Mouse (Mus musculus) CH12.LX (cell line): ENCODE measurements at regions not wholly inside any gene's neighbourhood (a gene's known extent, or its start where the extent isn't known, plus 50 kb on each side); places are given as distances from the start of the nearest gene placed in this dataset.

Experiments used
- DNase-seq: peaks from one replicate; pipeline ENCODE4 v3.0.0-alpha.2; 2013; ENCODE audit errors: extremely low read depth
- H3K27ac ChIP-seq: 2 replicates; pipeline ENCODE4 v1.5.1; 2012; ENCODE audit warnings: low read depth, mild to moderate bottlenecking, control low read depth, moderate library complexity; ENCODE audit not compliant: insufficient read depth
- H3K27me3 ChIP-seq: replicated peaks from 2 replicates; pipeline ENCODE3; 2012; ENCODE audit warnings: inconsistent platforms
- H3K36me3 ChIP-seq, 2 experiments: replicated peaks in 1 of 2; 2 replicates each; pipeline versions ENCODE3 to v1.6.1; 2012; ENCODE audit warnings: inconsistent platforms in 1 of 2, low read length in 1 of 2, mild to moderate bottlenecking in 1 of 2, mixed read lengths in 1 of 2, moderate library complexity in 1 of 2; ENCODE audit not compliant: control insufficient read depth in 1 of 2, insufficient read depth in 1 of 2
- H3K4me1 ChIP-seq, 2 experiments: 2 replicates each; pipeline ENCODE4 v1.6.1; 2012; ENCODE audit warnings: inconsistent platforms in 1 of 2, moderate library complexity in 1 of 2; ENCODE audit not compliant: insufficient read depth in 2 of 2, control insufficient read depth in 1 of 2
- H3K4me2 ChIP-seq: 2 replicates; pipeline ENCODE4 v1.6.1; 2012; ENCODE audit warnings: low read depth, mild to moderate bottlenecking, control low read depth; ENCODE audit not compliant: poor library complexity, insufficient read depth, severe bottlenecking
- H3K4me3 ChIP-seq, 3 experiments: fragments of 150-350 bp in 1 of 3; sonication (generic) in 1 of 3; replicated peaks in 1 of 3; 2 replicates each; pipeline versions ENCODE3 to v1.5.1; 2011 to 2012; ENCODE audit warnings: low read depth in 2 of 3, low read length in 2 of 3, mild to moderate bottlenecking in 2 of 3, moderate library complexity in 2 of 3, control low read depth in 1 of 3, improper control_type of control experiment in 1 of 3, inconsistent platforms in 1 of 3, mixed read lengths in 1 of 3; ENCODE audit not compliant: poor library complexity in 1 of 3
- H3K79me2 ChIP-seq: replicated peaks from 2 replicates; pipeline ENCODE4 v1.6.1; 2012; ENCODE audit warnings: mild to moderate bottlenecking, moderate library complexity; ENCODE audit not compliant: control insufficient read depth, poor library complexity, insufficient read depth, severe bottlenecking; ENCODE audit errors: extremely low read depth
- H3K9ac ChIP-seq: 2 replicates; pipeline ENCODE4 v1.6.1; 2012; ENCODE audit warnings: low read depth, mild to moderate bottlenecking, control low read depth, moderate library complexity; ENCODE audit not compliant: insufficient read depth
- H3K9me3 ChIP-seq: replicated peaks from 2 replicates; pipeline ENCODE3; 2012; ENCODE audit warnings: low read length, inconsistent platforms, mixed read lengths
- CHD2 ChIP-seq: IDR thresholded peaks from 2 replicates; pipeline ENCODE4 v1.6.1; 2011; ENCODE audit warnings: low read length, improper control_type of control experiment
- CTCF ChIP-seq, 2 experiments: IDR thresholded peaks in 1 of 2; conservative IDR thresholded peaks in 1 of 2; 2 replicates each; pipeline ENCODE4 v1.5.1; 2011 to 2012; ENCODE audit warnings: low read depth in 2 of 2, low read length in 2 of 2, improper control_type of control experiment in 1 of 2, inconsistent platforms in 1 of 2, mild to moderate bottlenecking in 1 of 2, moderate library complexity in 1 of 2
- E2F4 ChIP-seq: IDR thresholded peaks from 2 replicates; pipeline ENCODE4 v1.6.1; 2011; ENCODE audit warnings: low read depth, low read length, improper control_type of control experiment; ENCODE audit not compliant: insufficient replicate concordance
- ELF1 ChIP-seq: IDR thresholded peaks from 2 replicates; pipeline ENCODE4 v1.6.1; 2014; ENCODE audit warnings: low read depth, mild to moderate bottlenecking, inconsistent platforms, low read length, improper control_type of control experiment
- EP300 ChIP-seq: IDR thresholded peaks from 2 replicates; pipeline ENCODE4 v1.6.1; 2011; ENCODE audit warnings: low read length, improper control_type of control experiment
- ETS1 ChIP-seq: conservative IDR thresholded peaks from 2 replicates; pipeline ENCODE4 v1.6.1; 2012; ENCODE audit warnings: low read depth, mild to moderate bottlenecking, inconsistent platforms, low read length, improper control_type of control experiment, moderate library complexity
- HCFC1 ChIP-seq: IDR thresholded peaks from 2 replicates; pipeline ENCODE4 v1.6.1; 2012; ENCODE audit warnings: low read depth, mild to moderate bottlenecking, inconsistent platforms, low read length, improper control_type of control experiment
- IRF4 ChIP-seq: IDR thresholded peaks from 2 replicates; pipeline ENCODE4 v1.6.1; 2014; ENCODE audit warnings: low read depth, mild to moderate bottlenecking, inconsistent platforms, low read length, improper control_type of control experiment
- KAT2A ChIP-seq: IDR thresholded peaks from 2 replicates; pipeline ENCODE4 v1.6.1; 2012; ENCODE audit warnings: low read length, improper control_type of control experiment, inconsistent platforms; ENCODE audit not compliant: insufficient replicate concordance
- MAFK ChIP-seq: IDR thresholded peaks from 2 replicates; pipeline ENCODE4 v1.6.1; 2011; ENCODE audit warnings: low read length, improper control_type of control experiment; ENCODE audit not compliant: insufficient replicate concordance
- MAX ChIP-seq: IDR thresholded peaks from 2 replicates; pipeline ENCODE4 v1.6.1; 2011; ENCODE audit warnings: low read length, improper control_type of control experiment
- MAZ ChIP-seq: IDR thresholded peaks from 2 replicates; pipeline ENCODE4 v1.6.1; 2012; ENCODE audit warnings: low read depth, mild to moderate bottlenecking, inconsistent platforms, low read length, improper control_type of control experiment, moderate library complexity
- NELFE ChIP-seq: IDR thresholded peaks from 2 replicates; pipeline ENCODE4 v1.6.1; 2011; ENCODE audit warnings: low read depth, low read length, improper control_type of control experiment
- NRF1 ChIP-seq: IDR thresholded peaks from 2 replicates; pipeline ENCODE4 v1.6.1; 2014; ENCODE audit warnings: low read depth, mild to moderate bottlenecking, inconsistent platforms, low read length, improper control_type of control experiment, moderate library complexity
- PAX5 ChIP-seq: IDR thresholded peaks from 2 replicates; pipeline ENCODE4 v1.6.1; 2012; ENCODE audit warnings: low read length, inconsistent platforms, mixed read lengths
- POLR2A ChIP-seq: IDR thresholded peaks from 2 replicates; pipeline ENCODE4 v1.6.1; 2011; ENCODE audit warnings: low read depth, mild to moderate bottlenecking, improper control_type of control experiment, low read length
- POLR2AphosphoS2 ChIP-seq: IDR thresholded peaks from 2 replicates; pipeline ENCODE4 v1.6.1; 2011; ENCODE audit warnings: low read depth, low read length, improper control_type of control experiment
- RAD21 ChIP-seq: IDR thresholded peaks from 2 replicates; pipeline ENCODE4 v1.6.1; 2011; ENCODE audit warnings: low read depth, mild to moderate bottlenecking, low read length, improper control_type of control experiment, moderate library complexity
- SMC3 ChIP-seq: IDR thresholded peaks from 2 replicates; pipeline ENCODE4 v1.6.1; 2011; ENCODE audit warnings: low read depth, low read length, improper control_type of control experiment
- TBP ChIP-seq: conservative IDR thresholded peaks from 2 replicates; pipeline ENCODE4 v1.6.1; 2011; ENCODE audit warnings: low read depth, low read length, improper control_type of control experiment
- TCF12 ChIP-seq: IDR thresholded peaks from 2 replicates; pipeline ENCODE4 v1.6.1; 2014; ENCODE audit warnings: low read depth, mild to moderate bottlenecking, inconsistent platforms, low read length, improper control_type of control experiment
- UBTF ChIP-seq: IDR thresholded peaks from 2 replicates; pipeline ENCODE4 v1.6.1; 2012; ENCODE audit warnings: low read depth, mild to moderate bottlenecking, inconsistent platforms, low read length, improper control_type of control experiment, moderate library complexity
- USF1 ChIP-seq: IDR thresholded peaks from 2 replicates; pipeline ENCODE4 v1.6.1; 2014; ENCODE audit warnings: low read depth, mild to moderate bottlenecking, inconsistent platforms, low read length, improper control_type of control experiment
- ZMIZ1 ChIP-seq: IDR thresholded peaks from 2 replicates; pipeline ENCODE4 v1.6.1; 2012; ENCODE audit warnings: low read depth, mild to moderate bottlenecking, inconsistent platforms, low read length, improper control_type of control experiment
- ZNF384 ChIP-seq: IDR thresholded peaks from 2 replicates; pipeline ENCODE4 v1.6.1; 2012; ENCODE audit warnings: low read depth, low read length, improper control_type of control experiment, inconsistent platforms
- dilution Hi-C: fragments of 300-500 bp; cut with MboI; formaldehyde crosslinking; loops from 2 replicates; pipeline ENCODE4 v1.14.3; 2020; ENCODE audit warnings: low sequenced_read_pairs; ENCODE audit not compliant: extremely low pct_unique_long_range_greater_than_20kb, extremely low pct_ligation_motif_present
- in situ Hi-C: fragments of 300-500 bp; cut with MboI; formaldehyde crosslinking; loops from 3 replicates; pipeline ENCODE4 v1.14.3; 2019; ENCODE audit warnings: low sequenced_read_pairs, low pct_ligation_motif_present, low pct_unique_long_range_greater_than_20kb, mixed read lengths

GRCm38 (mm10) chr6:84365914-84366313 is 227.8 kb downstream of the Cyp26b1 start:
- dilution Hi-C loops: no loop called here
- DNase-seq: no peak
- H3K4me1 ChIP-seq: no peaks in the 10 kb centered on the region

GRCm38 (mm10) chr6:84364964-84365363 is 228.7 kb downstream of the Cyp26b1 start:
- in situ Hi-C loops: no loop called here
- H3K27ac ChIP-seq: no peak overlapping the region
- no peaks in the 10 kb centered on the region for H3K36me3 ChIP-seq
- no peaks in the 10 kb centered on the region for H3K9me3 ChIP-seq
- DNase-seq: no peak
- H3K27me3 ChIP-seq: peaks cover 84% of the 10 kb centered on the region
- no peak overlapping the region for H3K4me3 ChIP-seq
- TF ChIP-seq NELFE: no peak
- no peak for TF ChIP-seq IRF4
- TF ChIP-seq NRF1: no peak
- no peak for TF ChIP-seq USF1
- no peak for TF ChIP-seq CTCF (conservative IDR thresholded peaks at IDR 0.05 in 1 of 2, IDR thresholded peaks at IDR 0.05 in 1 of 2; ENCODE audit: low read depth in 2 of 2, low read length in 2 of 2)
- TF ChIP-seq POLR2A: no peak
- no peak for TF ChIP-seq E2F4
- no peak for TF ChIP-seq MAFK
- TF ChIP-seq TBP: no peak
- no peak for TF ChIP-seq ZNF384
- TF ChIP-seq PAX5: no peak
- TF ChIP-seq ZMIZ1: no peak
- no peak for TF ChIP-seq UBTF
- TF ChIP-seq RAD21: no peak
- no peak for TF ChIP-seq EP300
- dilution Hi-C loops: no loop called here
- H3K4me2 ChIP-seq: no peak overlapping the region
- no peaks in the 10 kb centered on the region for H3K79me2 ChIP-seq
- H3K4me1 ChIP-seq: no peaks in the 10 kb centered on the region
- no peak overlapping the region for H3K9ac ChIP-seq

More at GRCm38 (mm10) chr6:84365914-84366313, 227.8 kb downstream of the Cyp26b1 start:
- H3K4me2 ChIP-seq: no peak overlapping the region
- H3K4me3 ChIP-seq: no peak overlapping the region
- H3K9ac ChIP-seq: no peak overlapping the region
- H3K9me3 ChIP-seq: no peaks in the 10 kb centered on the region
- peaks cover 85% of the 10 kb centered on the region for H3K27me3 ChIP-seq
- H3K36me3 ChIP-seq: no peaks in the 10 kb centered on the region
- no peak overlapping the region for H3K27ac ChIP-seq
- no peak for TF ChIP-seq HCFC1
- no peak for TF ChIP-seq NELFE
- TF ChIP-seq ETS1: no peak
- TF ChIP-seq ZNF384: no peak
- no peak for TF ChIP-seq KAT2A
- TF ChIP-seq POLR2AphosphoS2: no peak
- no peak for TF ChIP-seq ELF1
- TF ChIP-seq EP300: no peak
- no peak for TF ChIP-seq TCF12
- no peak for TF ChIP-seq POLR2A
- TF ChIP-seq MAZ: no peak
- TF ChIP-seq TBP: no peak
- TF ChIP-seq MAX: no peak
- no peak for TF ChIP-seq CHD2
- no peak for TF ChIP-seq SMC3
- no peaks in the 10 kb centered on the region for H3K79me2 ChIP-seq
- in situ Hi-C loops: no loop called here
